Mouse (Mus musculus) naive thymus-derived CD4-positive, alpha-beta T cell, adult 2 months (primary cell): ENCODE measurements around the gene Itga3.

ENCODE experiments used
- DNase-seq: peaks from one replicate; pipeline ENCODE4 v3.0.0-alpha.2; 2011; ENCODE audit warnings: low read depth

Itga3 gene

GRCm38 (mm10) chr11:95076536-95077111, at the start of gene Itga3:
Itga3 (minus strand) TSS chr11:95076801.
- peak; percentile 60 for DNase-seq

GRCm38 (mm10) chr11:95125366-95125948, 48.9 kb upstream of the Itga3 start:
- no peak for DNase-seq

GRCm38 (mm10) chr11:95122100-95122489, 45.5 kb upstream of the Itga3 start:
- DNase-seq = no peak

- DNase-seq = no peak
Measured at GRCm38 (mm10) chr11:95121161-95122099, 44.8 kb upstream of the Itga3 start.

GRCm38 (mm10) chr11:95120633-95121020, 44.0 kb upstream of the Itga3 start:
- no peak for DNase-seq

- DNase-seq = no peak
Measured at GRCm38 (mm10) chr11:95119990-95120632, 43.5 kb upstream of the Itga3 start, which contains the start of gene Dlx3. Dlx3 (plus strand) TSS chr11:95120119.

- peak; percentile 24 for DNase-seq
Measured at GRCm38 (mm10) chr11:95118505-95118904, 41.9 kb upstream of the Itga3 start.

- DNase-seq = peak; percentile 80
Measured at GRCm38 (mm10) chr11:95117030-95117429, 40.4 kb upstream of the Itga3 start.

GRCm38 (mm10) chr11:95110081-95110480, 33.5 kb upstream of the Itga3 start:
- DNase-seq = no peak

- no peak for DNase-seq
Measured at GRCm38 (mm10) chr11:95109000-95109399, 32.4 kb upstream of the Itga3 start.

GRCm38 (mm10) chr11:95106440-95107236, 30.0 kb upstream of the Itga3 start:
- DNase-seq = peak; percentile 75

- no peak for DNase-seq
Measured at GRCm38 (mm10) chr11:95105274-95105874, 28.8 kb upstream of the Itga3 start.

- no peak for DNase-seq
Measured at GRCm38 (mm10) chr11:95104266-95104665, 27.7 kb upstream of the Itga3 start.

GRCm38 (mm10) chr11:95102161-95102904, 25.7 kb upstream of the Itga3 start:
- DNase-seq = no peak

- DNase-seq = no peak
Measured at GRCm38 (mm10) chr11:95101071-95101788, 24.6 kb upstream of the Itga3 start.

GRCm38 (mm10) chr11:95100393-95100792, 23.8 kb upstream of the Itga3 start:
- DNase-seq = no peak

GRCm38 (mm10) chr11:95098346-95099095, 21.9 kb upstream of the Itga3 start:
- DNase-seq = no peak

GRCm38 (mm10) chr11:95097889-95098288, 21.3 kb upstream of the Itga3 start:
- DNase-seq = no peak
